Mouse (Mus musculus) mesoderm, embryonic 11.5 days (tissue): Measurements from ENCODE around the gene Sar1b.

Experiments used
- DNase-seq: peaks from one replicate; pipeline ENCODE4 v3.0.0-alpha.2; 2012; ENCODE audit warnings: low read depth, low spot score

Sar1b gene

DNA sequence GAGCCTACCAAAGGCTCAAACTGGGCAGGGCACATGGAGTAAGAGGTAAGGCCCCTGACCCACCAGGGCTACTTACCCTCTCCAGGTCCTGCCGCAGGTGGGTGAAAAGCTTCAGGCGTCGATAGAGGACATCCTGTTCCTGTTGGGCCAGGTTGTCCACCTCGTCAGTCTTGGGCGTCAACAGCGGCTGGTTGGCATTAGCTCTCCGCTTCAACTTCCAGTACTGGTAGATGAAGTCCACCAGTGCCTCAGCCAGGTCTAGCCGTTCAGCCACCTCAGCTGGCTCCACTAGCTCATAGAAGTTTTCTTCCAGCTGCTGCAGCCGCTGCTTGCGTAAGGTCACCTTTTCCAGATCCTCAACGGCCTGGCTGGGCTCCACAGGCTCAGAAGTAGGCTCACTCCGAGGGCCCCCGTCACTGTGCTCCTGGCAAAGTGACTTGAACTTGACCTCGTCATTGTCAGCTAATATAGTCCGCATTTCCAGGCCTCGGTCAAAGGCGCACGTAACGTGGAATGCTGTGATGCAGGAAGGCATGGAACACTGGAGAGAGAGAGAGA lies 61.5 kb downstream of the Sar1b start:
- no peak for DNase-seq

DNA sequence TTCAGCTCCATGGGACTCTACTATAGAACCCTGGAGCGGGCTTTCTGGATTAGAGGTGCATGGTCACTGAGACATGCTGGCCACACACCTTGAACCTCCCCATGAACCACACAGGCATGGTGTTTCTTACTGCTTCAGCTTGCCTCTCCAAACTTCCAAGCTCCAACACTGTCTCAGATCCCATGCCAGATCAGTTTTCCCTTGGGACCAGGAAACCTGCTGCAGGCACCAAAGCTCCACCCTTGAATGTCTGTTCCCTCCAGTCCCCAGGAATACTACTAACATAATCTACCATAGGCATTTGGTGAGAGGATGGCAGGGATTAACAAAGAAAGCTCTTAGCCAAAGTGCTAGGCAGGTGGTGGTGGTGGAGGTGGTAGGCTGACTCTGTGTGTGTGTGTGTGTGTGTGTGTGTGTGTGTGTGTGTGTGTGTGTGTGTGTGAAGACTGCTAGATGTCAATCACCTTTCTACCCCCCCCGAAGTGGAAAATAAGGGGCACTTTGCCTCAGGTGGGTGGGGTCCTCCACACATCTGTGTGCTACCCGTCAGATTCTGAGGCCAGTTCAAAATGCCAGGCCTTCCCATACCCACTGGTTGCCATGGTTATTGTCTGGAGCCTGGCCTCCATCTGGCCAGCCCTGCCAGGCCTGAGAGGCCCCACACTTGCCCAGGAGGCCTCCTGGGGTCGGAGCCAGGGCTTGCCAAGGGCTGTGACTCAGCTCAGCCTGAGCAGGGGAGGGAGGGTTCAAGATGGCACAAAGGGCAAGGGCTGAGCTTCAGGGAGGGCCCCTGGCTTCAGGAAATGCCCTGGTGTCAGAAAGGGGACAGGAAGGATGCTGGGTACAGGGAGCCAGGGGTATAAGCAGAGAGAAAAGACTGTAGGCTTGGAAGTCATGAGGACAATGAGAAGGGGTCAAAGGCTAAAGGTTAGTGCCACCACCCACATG lies 68.7 kb downstream of the Sar1b start:
- DNase-seq, result no peak

DNA sequence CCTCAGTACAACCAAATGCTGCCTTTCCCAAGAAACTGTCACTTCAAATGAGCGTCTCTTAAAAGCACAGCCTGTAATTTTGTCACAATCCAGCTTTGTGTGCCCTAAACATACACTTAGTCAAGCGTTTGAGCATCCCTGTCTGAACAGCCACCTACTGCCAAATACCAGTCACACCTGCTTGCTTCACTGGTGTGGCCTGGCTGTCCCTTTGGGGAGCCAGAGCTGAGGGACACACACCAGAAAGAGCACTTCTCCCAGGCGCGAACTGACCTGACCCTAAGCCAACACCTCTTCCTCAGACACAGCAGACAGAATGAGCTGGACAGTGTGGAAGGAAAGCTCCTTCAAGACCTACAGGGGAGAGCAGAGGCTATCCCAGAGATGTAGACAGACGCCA lies 69.5 kb downstream of the Sar1b start:
- no peak for DNase-seq

DNA sequence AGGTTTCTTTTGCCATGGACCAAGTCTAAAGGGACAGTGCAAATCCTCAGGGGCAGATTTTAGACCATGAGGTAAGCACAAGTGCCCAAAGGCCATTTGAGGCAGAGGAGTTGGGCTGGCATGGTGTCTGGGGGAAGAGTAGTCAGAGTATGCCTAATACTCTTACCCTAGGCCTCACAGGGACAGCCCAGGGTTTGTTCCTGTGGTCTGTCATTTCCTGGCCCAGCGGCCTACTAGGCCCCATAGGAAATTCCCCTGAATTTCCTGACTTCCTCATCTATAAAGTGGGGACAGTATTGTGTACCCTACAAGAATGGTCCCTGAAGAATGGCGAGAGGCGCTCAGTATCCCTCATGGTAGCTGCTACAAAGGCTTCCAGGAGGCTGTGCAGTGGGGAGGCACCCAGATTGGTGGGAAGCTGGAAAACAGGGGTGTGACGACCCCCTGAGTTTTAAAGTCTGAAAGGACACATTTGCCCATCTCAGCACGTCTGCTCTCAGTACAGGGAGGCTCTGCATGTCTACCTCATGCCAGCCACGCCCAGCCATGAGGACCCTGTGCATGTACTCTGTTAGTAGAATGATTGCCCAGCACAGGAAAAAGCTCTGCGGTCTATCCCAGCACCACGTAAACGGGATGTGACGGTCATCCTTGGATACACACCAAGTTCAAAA lies 70.0 kb downstream of the Sar1b start:
- DNase-seq, result no peak

DNA sequence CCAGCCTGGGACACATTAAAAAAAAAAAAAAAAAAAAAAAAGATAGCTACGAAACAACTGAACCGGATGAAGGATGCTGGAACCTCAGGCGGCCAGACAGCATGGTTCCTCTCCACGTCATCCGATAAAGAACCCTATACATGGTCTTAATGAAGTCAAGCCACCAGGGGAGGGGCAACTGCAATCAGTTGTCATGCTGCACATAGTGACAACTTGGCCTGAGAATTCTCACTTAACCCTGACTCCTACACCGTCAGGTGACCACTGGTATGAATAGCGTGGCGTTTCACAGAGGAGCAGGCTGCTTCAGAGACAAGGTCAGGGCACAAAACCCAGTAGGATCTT lies 70.6 kb downstream of the Sar1b start:
- no peak for DNase-seq

DNA sequence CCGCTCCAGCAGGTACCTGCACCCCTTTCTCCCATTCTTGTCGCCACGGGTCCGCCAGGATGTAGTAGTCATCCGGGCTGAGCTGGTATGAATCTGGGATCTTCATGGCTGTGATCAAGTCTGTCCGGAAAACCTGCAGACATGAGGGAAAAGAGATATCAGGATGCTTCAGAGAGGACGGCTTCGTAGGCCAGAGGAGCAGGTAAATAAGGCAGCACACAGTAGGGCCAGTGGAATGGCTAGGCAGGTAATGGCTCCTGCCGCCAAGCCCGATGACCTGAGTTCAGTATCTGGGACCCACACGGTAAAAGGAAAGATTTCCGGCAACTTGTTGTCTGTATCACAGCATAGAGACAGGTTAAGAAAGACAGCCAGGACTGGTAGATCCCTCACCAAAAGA lies 72.1 kb downstream of the Sar1b start:
- DNase-seq, result no peak

DNA sequence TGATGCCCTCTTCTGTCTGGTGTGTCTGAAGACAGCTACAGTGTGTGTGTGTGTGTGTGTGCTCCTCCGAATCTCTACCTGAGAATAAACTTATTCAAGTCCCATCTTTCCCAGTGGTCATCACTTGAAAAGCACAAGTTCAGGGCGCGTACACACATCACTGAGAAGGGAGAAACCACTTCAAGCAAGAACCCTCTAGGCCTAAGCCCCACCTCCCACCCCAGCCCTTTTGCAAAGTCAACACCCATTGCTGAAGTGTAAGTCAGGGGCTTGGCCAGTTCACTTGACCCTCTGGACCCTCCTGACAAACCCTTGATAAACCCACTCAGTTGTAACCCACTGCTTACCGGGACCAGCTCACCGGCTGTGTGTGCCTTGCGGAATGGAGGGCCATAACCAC lies 73.0 kb downstream of the Sar1b start:
- no peak for DNase-seq

DNA sequence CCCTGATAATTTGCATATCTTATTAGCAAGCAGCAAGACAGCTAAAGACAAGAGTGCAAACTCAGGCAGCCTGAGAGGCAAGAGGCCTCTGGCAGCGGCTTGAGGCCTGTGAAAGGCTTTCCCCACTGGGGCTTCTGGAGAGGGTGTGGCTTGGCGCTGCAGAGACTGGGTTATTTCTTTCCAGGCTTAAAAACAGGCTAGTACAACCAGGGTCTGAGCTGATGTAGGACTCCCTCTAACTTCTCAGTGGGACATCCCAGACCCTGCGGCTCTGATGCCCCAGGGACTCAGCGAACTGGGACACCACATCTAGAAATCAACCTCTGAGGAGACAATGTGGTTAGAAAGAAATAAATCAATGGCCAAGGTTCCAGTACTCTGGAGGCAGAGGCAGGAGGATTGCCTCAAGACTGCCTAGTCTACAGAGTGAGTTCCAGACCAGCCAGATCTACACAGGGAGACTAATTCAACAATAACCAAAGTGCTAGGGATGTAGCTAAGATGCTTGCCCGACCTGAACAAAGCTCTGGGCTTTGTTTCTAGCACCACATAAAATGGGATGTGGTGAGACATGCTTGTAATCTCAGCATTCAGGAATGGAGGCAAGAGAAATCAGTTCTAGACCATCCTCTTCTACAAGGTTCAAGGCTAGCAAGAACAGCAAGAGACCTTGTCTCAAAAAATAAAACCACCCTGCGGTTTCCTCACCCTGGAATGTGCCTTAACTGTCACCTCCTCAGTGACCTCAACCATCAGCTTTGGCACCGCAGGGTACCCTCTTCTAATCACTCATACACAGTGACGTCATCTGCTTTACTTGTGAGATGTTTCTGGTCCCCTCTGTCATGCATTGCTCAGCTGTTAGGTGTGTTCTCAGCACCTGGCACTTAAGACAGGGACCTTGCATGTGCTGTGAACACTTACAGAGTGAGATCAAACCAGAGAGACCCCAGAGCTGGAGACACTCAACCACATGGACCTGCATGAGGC lies 74.0 kb downstream of the Sar1b start:
- DNase-seq, result no peak

DNA sequence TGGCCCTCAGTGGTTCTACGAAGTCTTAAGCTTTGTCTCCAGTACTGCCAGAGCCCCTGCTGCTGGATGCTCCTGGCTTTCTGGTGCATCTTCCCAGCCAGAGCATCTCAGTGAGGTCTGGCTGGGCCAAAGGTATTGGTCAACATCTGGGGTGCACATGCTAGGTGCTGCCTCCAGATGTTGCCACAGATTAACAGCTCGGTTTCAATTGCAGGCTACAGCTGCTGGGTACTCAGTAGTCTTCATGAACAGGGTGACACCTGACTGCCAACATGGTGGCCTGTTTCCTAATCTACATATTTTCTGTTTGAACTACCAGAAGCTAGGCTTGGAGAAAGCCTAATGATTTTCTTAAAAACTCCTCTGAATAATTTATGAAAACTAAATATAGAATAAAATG lies 75.6 kb downstream of the Sar1b start:
- DNase-seq, result no peak

DNA sequence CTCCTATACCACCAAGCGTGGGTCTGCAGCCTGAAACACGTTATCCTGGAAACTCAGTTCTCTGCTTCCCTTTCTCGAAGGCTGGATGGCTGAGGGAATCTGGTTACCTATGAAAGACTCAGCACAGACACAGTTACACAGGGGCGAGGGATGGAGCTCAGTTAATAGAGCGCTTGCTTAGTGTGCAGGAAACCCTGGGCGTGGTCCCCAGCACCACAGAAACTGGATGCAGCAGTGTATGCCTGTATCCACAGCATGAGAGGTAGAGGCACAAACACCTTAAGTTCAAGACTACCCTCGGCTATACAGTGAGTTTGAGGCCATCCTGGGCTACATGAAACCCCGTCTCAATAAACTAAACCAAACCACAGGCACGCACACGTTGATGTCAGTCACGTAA lies 76.5 kb downstream of the Sar1b start:
- DNase-seq, result no peak

DNA sequence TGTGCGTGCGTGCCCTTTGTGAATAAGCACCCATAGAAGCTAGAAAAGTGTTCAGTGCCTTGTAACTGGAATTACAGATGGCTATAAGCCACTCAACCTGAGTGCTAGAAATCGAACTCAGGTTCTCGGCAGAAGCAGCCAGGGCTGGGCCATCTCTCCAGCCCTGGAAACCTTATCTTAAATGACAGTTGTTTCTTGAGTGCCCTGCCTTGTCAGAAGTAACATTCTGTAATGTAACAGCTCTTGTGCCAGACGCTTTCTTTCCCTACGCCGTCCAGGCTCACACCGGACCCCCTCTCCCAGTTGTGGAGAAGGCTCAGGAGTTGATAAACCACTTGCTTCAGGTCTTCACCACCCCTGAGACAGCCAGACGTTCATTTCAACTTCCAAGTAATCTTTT lies 77.2 kb downstream of the Sar1b start:
- no peak for DNase-seq

DNA sequence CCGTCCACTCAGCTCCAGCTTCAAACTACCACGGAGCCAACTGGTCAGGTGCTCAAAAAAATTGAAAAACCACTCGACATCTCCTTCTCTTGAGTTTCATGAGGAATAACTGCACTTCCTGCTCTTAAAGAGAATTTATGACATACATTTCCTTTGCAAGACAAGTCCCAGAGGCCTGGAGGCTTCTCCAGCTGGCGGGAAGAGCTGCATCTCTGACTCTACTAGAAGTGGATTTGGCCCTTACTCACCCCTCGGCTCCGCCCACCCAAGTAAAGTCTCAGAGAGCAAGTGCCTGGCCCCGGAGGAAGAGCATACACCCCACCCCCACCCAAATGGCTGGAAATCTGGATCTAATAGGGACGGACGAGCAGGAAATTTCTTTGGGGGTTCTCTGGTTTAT lies 77.7 kb downstream of the Sar1b start:
- DNase-seq, result no peak
